Mouse (Mus musculus) bone marrow, adult 2 months (tissue): ENCODE measurements around the gene Gbp5.

Experiments
- CTCF ChIP-seq: fragments of 200-500 bp; IDR thresholded peaks from 2 replicates; pipeline ENCODE4 v1.5.1; 2011; ENCODE audit warnings: low read length, control low read depth; ENCODE audit not compliant: control insufficient read depth, insufficient read depth
- POLR2A ChIP-seq: fragments of 200-500 bp; IDR thresholded peaks from 2 replicates; pipeline ENCODE4 v1.6.1; 2011; ENCODE audit warnings: low read depth, mild to moderate bottlenecking, control low read depth, low read length, borderline replicate concordance; ENCODE audit not compliant: control insufficient read depth

- TF ChIP-seq CTCF (no peak), POLR2A (no peak)
Measured at GRCm38 (mm10) chr3:142570738-142571137, 77.0 kb downstream of the Gbp5 start.
